9 mouse cellular contexts compared by ENCODE assay signal in genomic region chr6:114738760-114739112, GRCm38 (mm10).
DNase-seq lines count a peak whose midpoint lies in the region; ATAC-seq and TF ChIP-seq lines count a peak whose summit lies in the region.
"Had no signal": no experiment of that assay in that cellular context is flagged by ENCODE, and none has a peak within 500 bp of the region (broad histone marks: within the 10 kb centered on the region; RNA-seq: fewer than 3 reads in every experiment).

No protein-coding gene starts in this region.

- H3K4me1 ChIP-seq in heart, embryonic 14.5 days (ENCODE audit: control insufficient read depth in 2 of 2, insufficient read depth in 2 of 2, low read length in 2 of 2), result peaks cover 2 to 3% of the 10 kb centered on the region in 2 experiments; a peak in 1 of 4 replicates
- no peaks in the 10 kb centered on the region for H3K4me1 ChIP-seq in ES-Bruce4 (ENCODE audit: control insufficient read depth, insufficient read depth, low read length)
- H3K4me1 ChIP-seq in forebrain, embryonic 16.5 days (replicated peaks; ENCODE audit: control insufficient read depth, insufficient read depth, low read length), result peaks cover 14% of the 10 kb centered on the region
- peaks cover 14% of the 10 kb centered on the region for H3K4me1 ChIP-seq in limb, embryonic 15.5 days

- H3K36me3 ChIP-seq in heart, embryonic 14.5 days (ENCODE audit: control insufficient read depth, insufficient read depth, low read length), result no peaks in the 10 kb centered on the region
- no peaks in the 10 kb centered on the region for H3K36me3 ChIP-seq in ES-Bruce4 (ENCODE audit: control insufficient read depth, insufficient read depth, low read length, poor library complexity, severe bottlenecking)
- no peaks in the 10 kb centered on the region; the same call in 1 of the 2 replicates for H3K36me3 ChIP-seq in forebrain, embryonic 16.5 days (ENCODE audit: control insufficient read depth, insufficient read depth)
- peaks cover 4% of the 10 kb centered on the region; the same call in 1 of the 2 replicates for H3K36me3 ChIP-seq in limb, embryonic 15.5 days

- DNase-seq in heart, postnatal 4 days, result no peak
- DNase-seq in retina, postnatal 1 day, result no peak
- DNase-seq in gastrocnemius, postnatal 4 days (ENCODE audit: low spot score in 2 of 2), result no peak
- DNase-seq in yolk sac, embryonic 10.5 days (ENCODE audit: low spot score), result no peak
- DNase-seq: lung, postnatal 36 days had no signal

- ATAC-seq in heart, embryonic 14.5 days (ENCODE audit: insufficient number of reproducible peaks, insufficient read depth, low FRiP score, low read depth), result no peak
- ATAC-seq in forebrain, embryonic 16.5 days, result 0 out of 2 replicates have a peak, but pooled peaks have one; percentile 15
- ATAC-seq in limb, embryonic 15.5 days (ENCODE audit: insufficient number of reproducible peaks, low FRiP score, low TSS enrichment, low read depth), result no peak

- H3K9ac ChIP-seq in heart, embryonic 14.5 days (ENCODE audit: low read length), result peak overlapping the region; percentile 69; the same call in 1 of the 2 replicates
- no peak overlapping the region for H3K9ac ChIP-seq in ES-Bruce4 (ENCODE audit: low read depth, poor library complexity, severe bottlenecking)
- peak overlapping the region; percentile 71 for H3K9ac ChIP-seq in forebrain, embryonic 16.5 days (replicated peaks; ENCODE audit: low read depth, low read length)
- H3K9ac ChIP-seq in limb, embryonic 15.5 days, result no peak overlapping the region

- no peak for TF ChIP-seq CTCF in ES-Bruce4 (IDR thresholded peaks at IDR 0.05; ENCODE audit: low read depth, low read length)

- 81% methylated on average over 4 of the region's 4 CpGs for WGBS in heart, embryonic 14.5 days
- 83% methylated on average over 4 of the region's 4 CpGs for WGBS in forebrain, embryonic 16.5 days
- 84% methylated on average over 4 of the region's 4 CpGs for WGBS in limb, embryonic 15.5 days

- H3K9me3 ChIP-seq in heart, embryonic 14.5 days (ENCODE audit: control insufficient read depth, low read length), result no peaks in the 10 kb centered on the region
- H3K9me3 ChIP-seq in ES-Bruce4 (replicated peaks; ENCODE audit: control insufficient read depth, insufficient read depth, low read length, poor library complexity, severe bottlenecking), result no peaks in the 10 kb centered on the region
- no peaks in the 10 kb centered on the region for H3K9me3 ChIP-seq in forebrain, embryonic 16.5 days (ENCODE audit: control insufficient read depth, low read length)
- H3K9me3 ChIP-seq in limb, embryonic 15.5 days, result no peaks in the 10 kb centered on the region

- H3K4me3 ChIP-seq in heart, embryonic 14.5 days (ENCODE audit: control insufficient read depth in 1 of 2, insufficient read depth in 1 of 2, low read depth in 1 of 2, low read length in 2 of 2), result peak overlapping the region in 1 of 2 experiments; percentile 39; a peak in 1 of 4 replicates
- peak overlapping the region; percentile 47; the same call in 1 of the 2 replicates for H3K4me3 ChIP-seq in ES-Bruce4 (ENCODE audit: low read depth, low read length)
- H3K4me3 ChIP-seq in forebrain, embryonic 16.5 days (replicated peaks; ENCODE audit: low read length), result peak overlapping the region; percentile 39
- H3K4me3 ChIP-seq in limb, embryonic 15.5 days, result peak overlapping the region; percentile 33; the same call in 1 of the 2 replicates

- peak overlapping the region; percentile 74 for H3K4me2 ChIP-seq in heart, embryonic 14.5 days (ENCODE audit: low read length)
- peak overlapping the region; percentile 71 for H3K4me2 ChIP-seq in forebrain, embryonic 16.5 days (ENCODE audit: low read length)
- H3K4me2 ChIP-seq in limb, embryonic 15.5 days, result peak overlapping the region; percentile 65

- no peak for TF ChIP-seq POLR2A in ES-Bruce4 (IDR thresholded peaks at IDR 0.05; ENCODE audit: insufficient read depth, low read length)

- no peak overlapping the region for H3K27ac ChIP-seq in heart, embryonic 14.5 days (replicated peaks in 1 of 2; ENCODE audit: control insufficient read depth in 1 of 2, insufficient read depth in 1 of 2, low read depth in 2 of 2, low read length in 2 of 2)
- no peak overlapping the region for H3K27ac ChIP-seq in ES-Bruce4 (ENCODE audit: insufficient read depth, low read length)
- no peak overlapping the region for H3K27ac ChIP-seq in forebrain, embryonic 16.5 days (ENCODE audit: low read length)
- H3K27ac ChIP-seq in limb, embryonic 15.5 days, result no peak overlapping the region

- peaks cover 8% of the 10 kb centered on the region; the same call in 1 of the 2 replicates for H3K27me3 ChIP-seq in heart, embryonic 14.5 days (ENCODE audit: control insufficient read depth, insufficient read depth, low read length)
- H3K27me3 ChIP-seq in ES-Bruce4 (ENCODE audit: control insufficient read depth, insufficient read depth, low read length, poor library complexity, severe bottlenecking), result no peaks in the 10 kb centered on the region
- no peaks in the 10 kb centered on the region for H3K27me3 ChIP-seq in forebrain, embryonic 16.5 days (replicated peaks; ENCODE audit: control insufficient read depth, insufficient read depth, low read length)
- H3K27me3 ChIP-seq in limb, embryonic 15.5 days, result 0 out of 2 replicates have a peak, but pooled peaks cover 4% of the 10 kb centered on the region

- no peak for TF ChIP-seq EP300 in ES-Bruce4 (IDR thresholded peaks at IDR 0.05; ENCODE audit: insufficient read depth, low read depth, low read length)

Comparison
In these comparisons a context has a peak if more than half of its experiments do, and no peak if none do; other contexts are left out.
1. H3K9ac ChIP-seq: peak in heart, embryonic 14.5 days (single experiment) and forebrain, embryonic 16.5 days (single experiment); none in ES-Bruce4 (single experiment) and limb, embryonic 15.5 days (single experiment).
2. Peak in every context shown above with its lines, with median percentiles within 50 percentile points of each other: H3K4me2 ChIP-seq.